Mouse (Mus musculus) neutrophil, adult 5-6 weeks (primary cell): ENCODE results near the gene Idh2. TPM values are rescaled to one million over a fixed set of nuclear protein-coding genes. Genes with fewer than 3 reads are reported as not detected.
"Not testable (repeated sequence)": the region's sequence is repeated elsewhere in the genome, so short reads cannot be mapped to it uniquely, and the experiment has no call there.

ENCODE experiments used
- ATAC-seq: fragments of 151-379, 151-347 bp; 2 replicates; pipeline ENCODE4 v1.8.0; 2017; ENCODE audit warnings: mild to moderate bottlenecking, moderate TSS enrichment; ENCODE audit not compliant: insufficient number of reproducible peaks, poor library complexity, low FRiP score, severe bottlenecking; ENCODE audit errors: extremely low read depth
- total RNA-seq: library from RNA; stranded (forward); fragments of 200-1000 nt; gene quantifications from 2 replicates; pipeline ENCODE4 v1.2.3, GENCODE M21; 2017

The Idh2 gene
- 18.0 and 26.8 TPM in 2 replicates for total RNA-seq

DNA sequence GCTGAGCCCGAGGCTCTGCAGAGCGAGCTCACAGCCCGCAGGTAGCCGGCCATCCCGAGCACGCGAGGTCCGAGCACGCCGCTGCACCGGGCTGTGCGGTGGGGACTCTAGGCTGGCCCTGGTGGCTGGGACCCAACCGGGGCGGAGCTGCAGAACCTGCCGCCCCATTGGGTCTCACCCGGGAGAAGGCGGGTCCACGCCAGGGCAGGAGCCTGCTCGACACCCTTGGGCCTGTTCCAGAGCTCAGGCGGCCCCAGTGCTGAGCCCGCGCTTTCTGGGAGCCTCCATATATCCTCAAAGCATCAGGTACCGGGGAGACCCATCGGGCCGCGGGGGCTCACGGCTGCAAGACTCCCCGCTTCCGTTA is at the start of gene Idh2:
Gene Idh2 (minus strand): TSS at position 169 of the 367 bp plus-strand sequence.
- ATAC-seq = peak; percentile 89

GRCm38 (mm10) chr7:80160945-80161306 is 45.7 kb upstream of the Idh2 start:
- no peak for ATAC-seq

DNA sequence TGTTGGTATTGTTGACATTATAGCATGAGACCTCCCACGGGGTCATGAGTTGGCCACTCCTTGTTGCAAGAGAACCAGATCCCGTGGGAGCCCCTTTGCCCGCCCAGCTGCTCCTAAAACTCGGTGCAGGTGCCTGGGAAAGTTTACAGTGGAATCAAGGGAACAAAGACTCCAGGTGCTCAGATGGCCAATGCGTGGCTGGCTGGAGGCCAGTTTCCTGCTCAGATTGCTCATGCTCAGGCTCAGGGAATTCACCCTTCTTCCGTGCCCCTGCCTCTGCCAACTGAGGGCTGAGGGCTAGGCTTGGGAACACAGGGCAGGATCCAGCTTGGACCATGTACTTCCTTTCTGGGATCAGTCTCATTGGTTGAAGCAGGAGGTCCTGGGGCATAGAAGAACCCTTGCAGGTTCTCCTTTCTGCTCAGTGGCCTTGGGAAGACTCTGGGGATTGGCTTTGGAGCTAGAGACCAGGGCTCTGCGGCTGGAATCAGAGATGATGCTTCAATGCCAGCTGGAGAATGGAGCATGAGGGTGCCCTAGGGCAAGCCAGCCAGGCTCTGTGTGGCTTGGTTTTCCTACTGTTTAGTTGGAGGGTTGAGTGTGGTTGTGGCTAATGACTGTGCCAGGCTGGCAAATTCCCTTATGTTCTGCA is 45.2 kb upstream of the Idh2 start:
- ATAC-seq = no peak

DNA sequence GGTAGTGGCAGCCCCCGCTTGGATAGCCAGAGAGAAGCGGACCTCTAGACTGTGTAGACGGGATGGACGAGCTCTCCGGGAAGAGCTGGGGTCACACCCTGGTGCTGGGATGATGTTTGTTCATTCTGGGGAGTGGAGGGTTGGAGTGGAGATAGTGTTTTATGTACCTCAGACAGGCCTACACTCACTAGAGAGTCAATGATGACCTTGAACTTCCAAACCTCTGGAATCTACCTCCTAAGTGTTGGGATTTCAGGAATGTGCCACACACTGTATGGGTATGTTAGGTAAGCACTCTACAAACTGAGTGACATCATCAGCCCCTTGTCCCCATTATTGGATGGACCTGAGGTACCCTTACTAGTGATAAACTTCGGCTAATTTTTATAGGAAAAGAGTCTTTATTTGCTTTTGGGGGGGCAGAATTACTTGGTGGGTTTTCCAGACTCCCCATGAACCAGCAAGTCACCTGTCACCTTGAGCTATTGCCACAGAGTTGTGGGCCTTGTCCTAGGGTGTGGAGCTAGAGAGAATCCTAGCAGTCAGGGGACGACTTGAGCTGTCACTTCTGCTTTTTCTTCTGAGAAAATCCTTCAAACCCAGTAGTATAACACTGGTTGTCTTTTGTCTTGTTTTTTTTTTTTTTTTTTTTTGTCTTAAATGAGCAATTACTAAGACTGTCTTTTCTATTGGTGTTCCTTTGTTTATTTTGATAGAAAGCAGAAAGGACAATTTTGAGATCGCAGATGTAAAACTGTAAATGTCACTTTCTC is 43.5 kb upstream of the Idh2 start:
- no peak for ATAC-seq

- ATAC-seq = no peak
These were observed 41.6 kb upstream of the Idh2 start for GRCm38 (mm10) chr7:80156711-80157227.

GRCm38 (mm10) chr7:80154689-80155088 is 39.5 kb upstream of the Idh2 start:
- peak; percentile 73 for ATAC-seq

- no peak for ATAC-seq
These were observed 37.6 kb upstream of the Idh2 start for GRCm38 (mm10) chr7:80152756-80153155.

- ATAC-seq = no peak
These were observed 37.0 kb upstream of the Idh2 start for GRCm38 (mm10) chr7:80152152-80152551.

GRCm38 (mm10) chr7:80149356-80149755 is 34.2 kb upstream of the Idh2 start:
- ATAC-seq = no peak

DNA sequence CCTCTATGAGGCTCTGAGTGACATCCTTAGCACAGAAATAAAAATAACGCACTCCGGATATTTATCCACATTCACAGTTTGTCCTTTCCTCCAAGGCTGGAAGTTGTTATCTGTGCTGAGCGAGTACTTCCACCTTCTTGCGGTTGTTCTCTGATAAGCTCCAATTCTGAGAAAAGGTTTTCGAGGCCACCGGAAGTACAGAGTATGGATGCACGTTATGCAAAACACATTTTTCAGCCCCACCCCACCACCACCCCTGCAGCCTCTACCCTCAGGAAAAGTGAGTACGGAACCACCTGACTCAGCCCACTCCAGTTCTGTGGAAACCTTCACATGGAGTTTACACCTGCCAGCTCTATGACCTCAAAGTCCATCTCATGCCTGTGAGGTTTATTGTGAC is 30.9 kb upstream of the Idh2 start:
- ATAC-seq = no peak

GRCm38 (mm10) chr7:80144695-80145094 is 29.5 kb upstream of the Idh2 start:
- no peak for ATAC-seq

DNA sequence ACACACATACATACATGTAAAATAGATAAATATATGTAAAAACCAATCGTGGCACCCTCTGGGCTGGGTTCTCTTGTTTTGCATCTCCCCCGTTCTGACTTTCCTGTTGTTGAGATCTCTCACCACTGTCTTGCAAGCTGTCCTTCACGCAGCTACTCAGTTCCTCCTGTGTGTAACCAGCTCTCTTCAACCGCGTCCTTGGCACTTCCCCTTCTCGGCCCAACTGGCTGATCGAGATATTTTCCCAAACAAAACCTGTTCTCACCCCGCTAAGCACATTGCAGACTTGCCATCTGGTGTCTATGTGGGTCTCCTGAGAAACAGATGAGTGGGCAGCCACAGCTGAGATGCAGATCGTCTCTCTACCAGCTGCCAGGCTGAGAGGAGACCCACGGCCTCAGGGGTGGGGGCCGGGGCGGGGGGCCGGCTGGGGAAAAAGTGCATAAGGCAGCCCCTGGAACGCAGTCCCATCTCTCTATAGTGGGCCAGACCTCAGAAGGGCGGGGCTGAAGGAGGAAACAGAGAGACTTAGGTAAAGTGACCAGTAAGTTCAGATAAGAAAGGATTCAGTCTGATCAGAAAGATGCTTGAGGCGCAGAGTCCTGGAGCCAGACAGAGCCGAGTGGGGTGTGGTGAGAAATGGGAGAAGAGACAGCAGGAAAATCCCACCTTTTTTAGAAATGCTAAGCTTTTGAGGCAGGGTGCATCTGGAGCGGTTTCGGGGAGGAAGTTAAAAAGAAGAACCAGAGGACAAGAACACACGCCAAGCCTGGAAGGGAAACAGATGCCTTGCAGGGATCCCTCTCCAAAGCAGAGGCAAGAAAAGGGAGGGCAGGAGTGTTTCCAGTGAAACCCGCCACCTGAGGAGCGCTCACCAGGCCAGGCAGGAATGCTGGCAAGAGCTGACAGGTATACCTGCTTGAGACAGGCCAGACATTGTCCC is 28.4 kb upstream of the Idh2 start:
- ATAC-seq = peak; percentile 89

GRCm38 (mm10) chr7:80140815-80141214 is 25.6 kb upstream of the Idh2 start:
- peak; percentile 70 for ATAC-seq

- ATAC-seq = no peak
These were observed 23.2 kb upstream of the Idh2 start for GRCm38 (mm10) chr7:80138375-80138774.

- no peak for ATAC-seq
These were observed 20.0 kb upstream of the Idh2 start for GRCm38 (mm10) chr7:80135173-80135532.

DNA sequence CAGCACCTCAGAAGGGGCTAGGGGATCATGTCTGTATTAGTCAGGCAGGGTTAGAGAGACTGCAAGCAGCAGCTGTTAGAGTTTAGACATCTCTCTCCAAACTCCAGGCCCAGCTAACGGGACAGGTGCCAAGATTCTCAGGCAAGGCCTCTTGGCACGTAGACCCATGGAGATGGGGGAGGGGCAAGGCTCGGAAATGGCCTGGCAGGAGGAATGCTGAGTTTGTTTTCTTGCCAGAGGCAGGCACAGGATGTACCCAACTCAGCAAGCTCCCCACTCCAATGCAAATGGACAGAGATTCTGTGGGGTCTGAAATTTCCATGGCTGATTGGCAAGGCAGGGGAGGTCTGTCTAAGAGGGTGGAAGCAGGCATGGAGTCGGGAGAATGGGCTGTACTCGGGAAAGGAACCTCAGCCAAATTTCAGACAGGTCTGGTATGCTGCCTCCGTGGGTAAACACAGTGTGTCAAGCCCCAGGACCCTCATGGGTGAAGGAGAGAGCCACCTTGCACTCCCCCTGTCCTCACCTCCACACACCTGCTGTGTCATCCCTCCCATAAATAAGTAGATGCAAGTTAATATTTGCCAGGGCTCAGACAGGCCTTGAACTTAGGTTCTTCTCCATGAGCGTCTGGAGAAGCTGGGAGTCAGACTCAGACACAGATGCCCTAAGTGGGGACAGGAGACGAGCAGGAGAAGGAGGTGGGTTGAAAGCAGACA is 19.4 kb upstream of the Idh2 start:
- no peak for ATAC-seq

DNA sequence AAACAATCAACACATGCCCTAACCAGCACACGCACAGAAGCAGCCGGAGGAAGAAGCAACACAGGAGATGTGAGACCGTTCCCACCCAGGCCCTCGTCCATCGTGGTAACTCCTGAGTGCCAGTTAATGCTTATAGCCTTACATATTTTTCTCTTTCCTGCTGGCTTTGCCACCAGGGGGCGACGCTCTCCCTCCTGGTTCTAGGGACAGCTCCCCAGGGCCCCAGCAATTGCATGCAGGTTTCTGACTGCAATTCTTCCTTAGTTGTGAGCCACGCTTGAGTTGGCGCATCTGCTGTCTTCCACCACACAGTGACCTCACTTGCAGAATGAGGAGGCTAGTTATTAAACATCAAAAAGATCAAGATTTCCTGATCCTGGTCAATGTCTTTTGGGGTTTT is 17.3 kb upstream of the Idh2 start:
- peak; percentile 65; the same call in 1 of the 2 replicates for ATAC-seq

DNA sequence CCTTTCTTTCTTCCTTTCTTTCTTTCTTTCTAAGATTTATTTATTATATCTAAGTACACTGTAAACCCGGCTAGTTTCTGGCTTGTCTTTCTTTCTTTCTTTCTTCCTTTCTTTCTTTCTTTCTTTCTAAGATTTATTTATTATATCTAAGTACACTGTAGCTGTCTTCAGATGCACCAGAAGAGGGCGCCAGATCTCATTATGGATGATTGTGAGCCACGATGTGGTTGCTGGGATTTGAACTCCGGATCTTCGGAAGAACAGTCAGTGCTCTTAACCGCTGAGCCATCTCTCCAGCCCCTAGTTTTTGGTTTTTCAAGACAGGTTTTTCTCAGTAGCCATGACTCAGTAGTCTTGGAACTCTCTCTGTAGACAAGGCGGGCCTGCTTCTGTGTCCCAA is 16.1 kb upstream of the Idh2 start:
- not testable (repeated sequence) for ATAC-seq
